Mouse (Mus musculus) testis, adult 2 months (tissue): Measurements from ENCODE around the gene Cxcl12. TPM values are rescaled to one million over a fixed set of nuclear protein-coding genes. Genes with fewer than 3 reads are reported as not detected.

Source experiments
- H3K27ac ChIP-seq: fragments of 200-500 bp; 2 replicates; pipeline ENCODE4 v1.5.1; 2012; ENCODE audit warnings: low read depth, low read length; ENCODE audit not compliant: control insufficient read depth, insufficient read depth
- H3K27me3 ChIP-seq: fragments of 200-500 bp; 2 replicates; pipeline ENCODE4 v1.6.1; 2012; ENCODE audit warnings: mild to moderate bottlenecking, low read length, moderate library complexity; ENCODE audit not compliant: control insufficient read depth, insufficient read depth
- H3K36me3 ChIP-seq: fragments of 200-500 bp; 2 replicates; pipeline ENCODE4 v1.6.1; 2012; ENCODE audit warnings: mild to moderate bottlenecking, low read length; ENCODE audit not compliant: control insufficient read depth, insufficient read depth
- H3K4me1 ChIP-seq: fragments of 200-500 bp; 2 replicates; pipeline ENCODE4 v1.6.1; 2012; ENCODE audit warnings: low read length; ENCODE audit not compliant: control insufficient read depth, insufficient read depth
- H3K4me3 ChIP-seq: fragments of 200-500 bp; 2 replicates; pipeline ENCODE4 v1.5.1; 2012; ENCODE audit warnings: low read depth, mild to moderate bottlenecking, low read length, moderate library complexity, mixed read lengths; ENCODE audit not compliant: control insufficient read depth
- CTCF ChIP-seq: fragments of 200-500 bp; IDR thresholded peaks from 2 replicates; pipeline ENCODE4 v1.5.1; 2012; ENCODE audit warnings: low read depth, mild to moderate bottlenecking, inconsistent platforms, low read length, moderate library complexity; ENCODE audit not compliant: control insufficient read depth, insufficient read depth, insufficient replicate concordance
- POLR2A ChIP-seq: fragments of 200-500 bp; IDR thresholded peaks from 2 replicates; pipeline ENCODE4 v1.6.1; 2012; ENCODE audit warnings: low read depth, mild to moderate bottlenecking, inconsistent platforms, low read length, moderate library complexity; ENCODE audit not compliant: control insufficient read depth
- polyA plus RNA-seq: library from polyadenylated mRNA; depleted of rRNA; stranded (reverse); fragments of >200 nt; gene quantifications from 2 replicates; pipeline ENCODE4 v1.2.3, GENCODE M21; 2012

Gene Cxcl12
- polyA plus RNA-seq, 1 experiment, result 10.4 TPM

GRCm38 (mm10) chr6:117146951-117147350 is 21.4 kb upstream of the Cxcl12 start:
- TF ChIP-seq POLR2A (no peak), CTCF (no peak)
- H3K36me3 ChIP-seq, result no peaks in the 10 kb centered on the region
- no peak overlapping the region for H3K27ac ChIP-seq
- H3K4me1 ChIP-seq, result peaks cover 2% of the 10 kb centered on the region; the same call in 1 of the 2 replicates
- no peak overlapping the region for H3K4me3 ChIP-seq
- H3K27me3 ChIP-seq, result no peaks in the 10 kb centered on the region

GRCm38 (mm10) chr6:117151484-117152149 is 16.7 kb upstream of the Cxcl12 start:
- no peak overlapping the region for H3K4me3 ChIP-seq
- H3K27ac ChIP-seq, result no peak overlapping the region
- no peaks in the 10 kb centered on the region for H3K36me3 ChIP-seq
- peaks cover 2% of the 10 kb centered on the region; the same call in 1 of the 2 replicates for H3K4me1 ChIP-seq
- no peak for TF ChIP-seq POLR2A
- TF ChIP-seq CTCF, result no peak
- H3K27me3 ChIP-seq, result no peaks in the 10 kb centered on the region

- H3K4me3 ChIP-seq, result no peak overlapping the region
- TF ChIP-seq CTCF, result no peak
- TF ChIP-seq POLR2A, result no peak
- H3K36me3 ChIP-seq, result no peaks in the 10 kb centered on the region
- no peaks in the 10 kb centered on the region for H3K27me3 ChIP-seq
- peaks cover 2% of the 10 kb centered on the region; the same call in 1 of the 2 replicates for H3K4me1 ChIP-seq
- H3K27ac ChIP-seq, result no peak overlapping the region
Measured at GRCm38 (mm10) chr6:117153046-117153445, 15.3 kb upstream of the Cxcl12 start.

- Histone ChIP-seq H3K4me3 (no peak overlapping the region), H3K4me1 (no peaks in the 10 kb centered on the region), H3K27me3 (no peaks in the 10 kb centered on the region), H3K36me3 (no peaks in the 10 kb centered on the region), H3K27ac (no peak overlapping the region)
- TF ChIP-seq CTCF, result no peak
- no peak for TF ChIP-seq POLR2A
Measured at GRCm38 (mm10) chr6:117156846-117157245, 11.5 kb upstream of the Cxcl12 start.

GRCm38 (mm10) chr6:117159710-117160690 is 8.3 kb upstream of the Cxcl12 start:
- TF ChIP-seq CTCF (no peak), POLR2A (no peak)
- H3K27ac ChIP-seq, result no peak overlapping the region
- H3K4me3 ChIP-seq, result no peak overlapping the region

GRCm38 (mm10) chr6:117163486-117163885 is 4.8 kb upstream of the Cxcl12 start:
- Histone ChIP-seq H3K27ac (no peak overlapping the region), H3K27me3 (no peaks in the 10 kb centered on the region), H3K36me3 (no peaks in the 10 kb centered on the region), H3K4me1 (peaks cover 10% of the 10 kb centered on the region), H3K4me3 (no peak overlapping the region)
- TF ChIP-seq CTCF (no peak), POLR2A (no peak)

More at GRCm38 (mm10) chr6:117159710-117160690, 8.3 kb upstream of the Cxcl12 start:
- Histone ChIP-seq H3K4me1 (no peaks in the 10 kb centered on the region), H3K36me3 (no peaks in the 10 kb centered on the region), H3K27me3 (no peaks in the 10 kb centered on the region)

GRCm38 (mm10) chr6:117166581-117167425 is 1.5 kb upstream of the Cxcl12 start:
- no peaks in the 10 kb centered on the region for H3K27me3 ChIP-seq
- H3K4me1 ChIP-seq, result peaks cover 14% of the 10 kb centered on the region
- H3K4me3 ChIP-seq, result no peak overlapping the region

More at GRCm38 (mm10) chr6:117166581-117167425, 1.5 kb upstream of the Cxcl12 start:
- TF ChIP-seq POLR2A, result no peak
- peak; percentile 53; the same call in 1 of the 2 replicates for TF ChIP-seq CTCF
- Histone ChIP-seq H3K27ac (no peak overlapping the region), H3K36me3 (no peaks in the 10 kb centered on the region)
